Mouse (Mus musculus) kidney, postnatal 25 days (tissue): ENCODE data around the gene Dok7.

ENCODE experiments used
- DNase-seq, 2 experiments: peaks; one replicate each; pipeline ENCODE4 v3.0.0; 2021; ENCODE audit warnings: mixed read lengths in 2 of 2

Dok7 gene

GRCm38 (mm10) chr5:35120024-35120423 is 63.5 kb downstream of the Dok7 start:
- DNase-seq = no peak

- DNase-seq = no peak
Observed at GRCm38 (mm10) chr5:35129208-35129607, 72.6 kb downstream of the Dok7 start.

- DNase-seq = no peak
Observed at GRCm38 (mm10) chr5:35129767-35130191, 73.2 kb downstream of the Dok7 start.

GRCm38 (mm10) chr5:35131237-35131636 is 74.7 kb downstream of the Dok7 start:
- DNase-seq = no peak

GRCm38 (mm10) chr5:35131773-35132172 is 75.2 kb downstream of the Dok7 start:
- DNase-seq = peak; percentile 90 to 92

- no peak for DNase-seq
Observed at GRCm38 (mm10) chr5:35132278-35132980, 75.9 kb downstream of the Dok7 start.

- no peak for DNase-seq
Observed at GRCm38 (mm10) chr5:35133468-35133867, 76.9 kb downstream of the Dok7 start.

GRCm38 (mm10) chr5:35134286-35134685 is 77.7 kb downstream of the Dok7 start:
- no peak for DNase-seq

GRCm38 (mm10) chr5:35135903-35136302 is 79.3 kb downstream of the Dok7 start:
- DNase-seq = no peak
